Mouse (Mus musculus) frontal cortex, postnatal 36 days (tissue): ENCODE results near the gene Ccdc7a.
"Not testable (repeated sequence)": the region's sequence is repeated elsewhere in the genome, so short reads cannot be mapped to it uniquely, and the experiment has no call there.

ENCODE experiments used
- DNase-seq, 2 experiments: peaks; one replicate each; pipeline ENCODE4 v3.0.0; 2022; ENCODE audit warnings: low spot score in 2 of 2

Gene Ccdc7a

GRCm38 (mm10) chr8:129065417-129065816 lies at the start of gene Ccdc7a:
Ccdc7a (minus strand) TSS chr8:129065517.
- DNase-seq: not testable (repeated sequence)

GRCm38 (mm10) chr8:129066834-129067233 lies 1.5 kb upstream of the Ccdc7a start, which contains the start of gene Ccdc7b:
Ccdc7b (plus strand) TSS chr8:129067134.
- DNase-seq: not testable (repeated sequence)

GRCm38 (mm10) chr8:128991389-128991788 lies 73.9 kb downstream of the Ccdc7a start:
- no peak for DNase-seq

GRCm38 (mm10) chr8:128948941-128949340 lies 116.4 kb downstream of the Ccdc7a start:
- DNase-seq: not testable (repeated sequence)

GRCm38 (mm10) chr8:128941022-128941641 lies 124.2 kb downstream of the Ccdc7a start:
- DNase-seq: peak; percentile 32 to 70

- no peak for DNase-seq
Observed at GRCm38 (mm10) chr8:128933446-128933845, 131.9 kb downstream of the Ccdc7a start.

- no peak for DNase-seq
Observed at GRCm38 (mm10) chr8:128882719-128883118, 182.6 kb downstream of the Ccdc7a start.

GRCm38 (mm10) chr8:128843749-128844148 lies 221.6 kb downstream of the Ccdc7a start:
- DNase-seq: no peak

GRCm38 (mm10) chr8:128812521-128812920 lies 252.8 kb downstream of the Ccdc7a start:
- DNase-seq: no peak

GRCm38 (mm10) chr8:128798594-128798993 lies 266.7 kb downstream of the Ccdc7a start, which contains the start of gene Gm3952:
Gm3952 (minus strand) TSS chr8:128798694.
- DNase-seq: no peak

- DNase-seq: peak; percentile 11 to 40
Observed at GRCm38 (mm10) chr8:128735692-128736091, 329.6 kb downstream of the Ccdc7a start.

GRCm38 (mm10) chr8:128734118-128734517 lies 331.2 kb downstream of the Ccdc7a start:
- DNase-seq: no peak

- DNase-seq: no peak
Observed at GRCm38 (mm10) chr8:128732254-128732653, 333.1 kb downstream of the Ccdc7a start.

GRCm38 (mm10) chr8:128727213-128727612 lies 338.1 kb downstream of the Ccdc7a start:
- DNase-seq: no peak

- peak in 1 of 2 experiments; percentile 27 for DNase-seq
Observed at GRCm38 (mm10) chr8:128724819-128725218, 340.5 kb downstream of the Ccdc7a start.

- DNase-seq: peak; percentile 39 to 63
Observed at GRCm38 (mm10) chr8:128716184-128716583, 349.1 kb downstream of the Ccdc7a start.

- peak; percentile 49 to 78 for DNase-seq
Observed at GRCm38 (mm10) chr8:128709261-128709660, 356.1 kb downstream of the Ccdc7a start.

GRCm38 (mm10) chr8:128704836-128705235 lies 360.5 kb downstream of the Ccdc7a start:
- DNase-seq: no peak

- no peak for DNase-seq
Observed at GRCm38 (mm10) chr8:128704376-128704775, 360.9 kb downstream of the Ccdc7a start.

- no peak for DNase-seq
Observed at GRCm38 (mm10) chr8:128697945-128698344, 367.4 kb downstream of the Ccdc7a start.

- no peak for DNase-seq
Observed at GRCm38 (mm10) chr8:128696701-128697397, 368.5 kb downstream of the Ccdc7a start.

- DNase-seq: no peak
Observed at GRCm38 (mm10) chr8:128690056-128690455, 375.3 kb downstream of the Ccdc7a start.

- no peak for DNase-seq
Observed at GRCm38 (mm10) chr8:128688679-128689078, 376.6 kb downstream of the Ccdc7a start.
